Mouse (Mus musculus) T-helper 1 cell (primary cell): Measurements from ENCODE around the gene Arfgap3.
"Not testable (repeated sequence)": the region's sequence is repeated elsewhere in the genome, so short reads cannot be mapped to it uniquely, and the experiment has no call there.

Experiments used
- in situ Hi-C: fragments of 300-600 bp; cut with MboI, MseI; formaldehyde crosslinking; loops from one replicate; pipeline ENCODE4 v1.15.1; 2025; ENCODE audit warnings: high pct_unique_total_duplicates

Gene Arfgap3

GRCm38 (mm10) chr15:83349954-83350711 is at the start of gene Arfgap3:
TSS of gene Arfgap3 (minus strand) at chr15:83350247.
- in situ Hi-C loops: no loop called here

GRCm38 (mm10) chr15:83392722-83393121 is 42.7 kb upstream of the Arfgap3 start:
- in situ Hi-C loops: no loop called here

GRCm38 (mm10) chr15:83387911-83388310 is 37.9 kb upstream of the Arfgap3 start:
- in situ Hi-C loops: no loop called here

- in situ Hi-C loops: no loop called here
Measured at GRCm38 (mm10) chr15:83383633-83384032, 33.6 kb upstream of the Arfgap3 start.

GRCm38 (mm10) chr15:83383136-83383535 is 33.1 kb upstream of the Arfgap3 start:
- in situ Hi-C loops: no loop called here

- in situ Hi-C loops: no loop called here
Measured at GRCm38 (mm10) chr15:83382467-83382866, 32.4 kb upstream of the Arfgap3 start.

- in situ Hi-C loops: loop anchor here (10.0 kb wide), 1 partner anchor 108 kb away; no protein-coding TSS in a partner anchor
Measured at GRCm38 (mm10) chr15:83377153-83377552, 27.1 kb upstream of the Arfgap3 start.

- in situ Hi-C loops: loop anchor here (10.0 kb wide), 1 partner anchor 110 kb away; no protein-coding TSS in a partner anchor
Measured at GRCm38 (mm10) chr15:83375136-83375535, 25.1 kb upstream of the Arfgap3 start.

GRCm38 (mm10) chr15:83374076-83374475 is 24.0 kb upstream of the Arfgap3 start:
- in situ Hi-C loops: loop anchor here (10.0 kb wide), 1 partner anchor 111 kb away; no protein-coding TSS in a partner anchor

- in situ Hi-C loops: not testable (repeated sequence)
Measured at GRCm38 (mm10) chr15:83368702-83369101, 18.7 kb upstream of the Arfgap3 start.

GRCm38 (mm10) chr15:83368261-83368660 is 18.2 kb upstream of the Arfgap3 start:
- in situ Hi-C loops: no loop called here

- in situ Hi-C loops: no loop called here
Measured at GRCm38 (mm10) chr15:83366933-83367552, 17.0 kb upstream of the Arfgap3 start.

GRCm38 (mm10) chr15:83365697-83366096 is 15.7 kb upstream of the Arfgap3 start:
- in situ Hi-C loops: no loop called here

GRCm38 (mm10) chr15:83364194-83364593 is 14.1 kb upstream of the Arfgap3 start:
- in situ Hi-C loops: no loop called here

GRCm38 (mm10) chr15:83362813-83363212 is 12.8 kb upstream of the Arfgap3 start:
- in situ Hi-C loops: not testable (repeated sequence)

- in situ Hi-C loops: not testable (repeated sequence)
Measured at GRCm38 (mm10) chr15:83360899-83361298, 10.9 kb upstream of the Arfgap3 start.

- in situ Hi-C loops: no loop called here
Measured at GRCm38 (mm10) chr15:83360140-83360539, 10.1 kb upstream of the Arfgap3 start.

- in situ Hi-C loops: no loop called here
Measured at GRCm38 (mm10) chr15:83358476-83358875, 8.4 kb upstream of the Arfgap3 start.

GRCm38 (mm10) chr15:83351546-83351945 is 1.5 kb upstream of the Arfgap3 start:
- in situ Hi-C loops: no loop called here

GRCm38 (mm10) chr15:83350859-83351258 is 812 bp upstream of the Arfgap3 start:
- in situ Hi-C loops: no loop called here

GRCm38 (mm10) chr15:83349225-83349953 is 658 bp downstream of the Arfgap3 start:
- in situ Hi-C loops: no loop called here

- in situ Hi-C loops: no loop called here
Measured at GRCm38 (mm10) chr15:83348747-83349146, 1.3 kb downstream of the Arfgap3 start.
